Mouse (Mus musculus): ENCODE data around the gene C1ql4. TPM values are rescaled to one million over a fixed set of nuclear protein-coding genes. Genes with fewer than 3 reads are reported as not detected.

C1ql4 gene
- polyA plus RNA-seq, 1 experiment from 2014 or later, result 0.12 TPM

DNA sequence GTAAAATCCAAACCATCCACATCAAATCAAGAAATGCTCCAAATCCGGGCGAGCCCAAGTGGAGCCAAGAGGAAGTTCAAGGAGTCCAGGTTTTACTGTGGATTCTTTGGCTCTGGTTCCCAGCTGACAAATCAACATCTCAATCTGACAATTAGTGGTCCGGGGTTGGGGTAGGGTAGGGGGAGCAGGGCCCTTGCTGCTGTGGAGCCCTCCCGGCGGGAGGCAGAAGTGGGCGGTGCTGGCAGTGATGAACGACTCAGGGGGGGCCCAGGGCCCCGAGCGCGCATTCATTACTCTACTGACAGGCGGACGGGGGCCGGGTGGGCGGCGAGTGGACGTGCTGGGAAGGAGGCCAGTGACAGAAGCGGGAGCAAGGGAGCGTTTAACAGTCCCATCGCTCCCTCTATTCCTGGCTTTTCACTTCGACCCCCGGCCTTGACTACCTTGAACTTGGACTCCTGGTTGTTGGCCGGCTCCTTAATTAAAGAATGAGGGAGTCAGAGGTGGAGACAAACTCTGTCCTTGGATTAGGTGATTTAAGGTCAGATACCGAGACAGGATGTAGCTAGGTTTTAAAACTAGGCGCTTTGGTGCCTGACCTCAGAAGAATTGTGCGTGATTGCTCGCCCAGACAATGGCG, 7.1 kb upstream of the C1ql4 start:
- Histone ChIP-seq H3K27me3 (ENCODE audit: control insufficient read depth, insufficient read depth, low read length) (peaks cover 83% of the 10 kb centered on the region), H3K27ac (ENCODE audit: low read length) (no peak overlapping the region), H3K9ac (ENCODE audit: low read length) (no peak overlapping the region), H3K4me1 (ENCODE audit: control insufficient read depth, insufficient read depth, low read length) (peaks cover 23% of the 10 kb centered on the region), H3K36me3 (ENCODE audit: control insufficient read depth, insufficient read depth) (no peaks in the 10 kb centered on the region), H3K4me2 (ENCODE audit: low read depth, low read length) (peak overlapping the region; percentile 1; the same call in 1 of the 2 replicates), H3K4me3 (ENCODE audit: low read length) (no peak overlapping the region), H3K9me3 (replicated peaks; ENCODE audit: control insufficient read depth, low read length) (no peaks in the 10 kb centered on the region)
- no peak for ATAC-seq (replicated peaks; ENCODE audit: extremely low read depth, insufficient read depth, low FRiP score)
- 4% methylated on average over 27 of the region's 27 CpGs for WGBS

DNA sequence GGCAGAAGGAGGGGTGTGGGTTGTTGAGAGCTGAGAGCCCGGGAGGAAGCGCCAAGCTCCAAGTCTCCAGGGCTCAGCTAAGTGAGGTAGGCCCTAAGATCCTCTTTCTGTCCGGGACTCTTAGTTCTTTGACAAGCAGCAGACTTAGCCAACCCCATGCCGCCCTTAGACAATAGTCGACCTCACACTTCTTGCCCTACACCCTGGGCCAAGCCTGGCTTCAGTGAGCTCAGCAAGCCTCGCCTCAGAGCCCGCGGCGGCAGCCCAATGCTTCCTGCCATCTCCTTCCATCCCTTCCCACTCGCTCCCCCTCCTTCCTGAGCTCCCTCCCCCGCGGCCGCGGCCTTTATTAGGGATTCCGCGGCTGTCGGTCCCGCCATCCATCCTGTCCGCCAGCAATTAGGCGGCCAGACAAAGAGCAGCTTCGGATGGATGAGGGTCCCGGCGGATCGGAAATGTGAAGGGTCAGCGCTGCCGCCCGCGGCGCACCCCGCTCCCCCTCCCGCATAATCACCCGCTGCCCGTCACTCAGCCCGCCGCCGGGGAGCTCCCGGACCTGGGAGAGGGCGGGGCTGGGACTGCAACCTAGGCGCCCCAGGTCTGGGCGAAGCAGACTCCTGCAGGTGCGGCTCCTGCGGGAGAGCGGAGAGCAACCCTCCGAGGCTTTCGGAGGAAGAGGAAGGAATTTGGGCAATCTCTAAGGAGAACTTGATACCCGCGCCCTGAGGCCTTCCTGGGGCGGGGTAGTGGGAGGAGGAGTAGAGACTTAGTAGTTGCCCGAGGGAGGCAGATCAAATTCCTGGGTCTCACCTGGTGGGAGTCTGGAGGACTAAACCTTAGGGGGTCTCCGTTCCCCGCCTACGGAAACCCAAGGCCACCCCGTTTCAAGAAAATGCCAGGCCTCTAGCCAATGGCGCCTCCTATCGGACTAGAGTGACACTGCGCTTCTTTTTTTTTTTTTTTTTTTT, 6.0 kb upstream of the C1ql4 start:
- no peak overlapping the region for H3K27ac ChIP-seq (ENCODE audit: low read length)
- H3K4me2 ChIP-seq (ENCODE audit: low read depth, low read length), result peak overlapping the region; percentile 75
- no peaks in the 10 kb centered on the region for H3K36me3 ChIP-seq (ENCODE audit: control insufficient read depth, insufficient read depth)
- no peaks in the 10 kb centered on the region for H3K9me3 ChIP-seq (replicated peaks; ENCODE audit: control insufficient read depth, low read length)
- peaks cover 85% of the 10 kb centered on the region for H3K27me3 ChIP-seq (ENCODE audit: control insufficient read depth, insufficient read depth, low read length)
- peaks cover 27% of the 10 kb centered on the region for H3K4me1 ChIP-seq (ENCODE audit: control insufficient read depth, insufficient read depth, low read length)
- 2% methylated on average over 56 of the region's 56 CpGs for WGBS
- peak overlapping the region; percentile 49 for H3K4me3 ChIP-seq (ENCODE audit: low read length)
- ATAC-seq (replicated peaks; ENCODE audit: extremely low read depth, insufficient read depth, low FRiP score), result no peak
- H3K9ac ChIP-seq (ENCODE audit: low read length), result peak overlapping the region; percentile 35

GRCm38 (mm10) chr15:99092870-99093269, 5.3 kb upstream of the C1ql4 start, which contains the start of gene Dnajc22:
Dnajc22 (plus strand) TSS chr15:99093170.
- Histone ChIP-seq H3K9me3 (replicated peaks; ENCODE audit: control insufficient read depth, low read length) (no peaks in the 10 kb centered on the region), H3K27ac (ENCODE audit: low read length) (no peak within 1 kb of the TSS), H3K4me3 (ENCODE audit: low read length) (peak within 1 kb of the TSS; percentile 49), H3K27me3 (ENCODE audit: control insufficient read depth, insufficient read depth, low read length) (peaks cover 90% of the 10 kb centered on the region), H3K4me1 (ENCODE audit: control insufficient read depth, insufficient read depth, low read length) (peaks cover 22% of the 10 kb centered on the region), H3K4me2 (ENCODE audit: low read depth, low read length) (peak within 1 kb of the TSS; percentile 75), H3K9ac (ENCODE audit: low read length) (peak within 1 kb of the TSS; percentile 35), H3K36me3 (ENCODE audit: control insufficient read depth, insufficient read depth) (no peaks in the 10 kb centered on the region)
- 55% methylated on average over 8 of the region's 8 CpGs for WGBS
- ATAC-seq (replicated peaks; ENCODE audit: extremely low read depth, insufficient read depth, low FRiP score), result no peak

- ATAC-seq (replicated peaks; ENCODE audit: extremely low read depth, insufficient read depth, low FRiP score), result no peak
- no peaks in the 10 kb centered on the region for H3K36me3 ChIP-seq (ENCODE audit: control insufficient read depth, insufficient read depth)
- H3K4me1 ChIP-seq (ENCODE audit: control insufficient read depth, insufficient read depth, low read length), result peaks cover 8% of the 10 kb centered on the region
- H3K4me2 ChIP-seq (ENCODE audit: low read depth, low read length), result peak overlapping the region; percentile 59
- H3K9ac ChIP-seq (ENCODE audit: low read length), result no peak overlapping the region
- 14% methylated on average over 14 of the region's 14 CpGs for whole genome bisulfite sequencing
- 0 out of 2 replicates have a peak overlapping the region, but pooled peaks have one; percentile 4 for H3K4me3 ChIP-seq (ENCODE audit: low read length)
- H3K27ac ChIP-seq (ENCODE audit: low read length), result no peak overlapping the region
- no peaks in the 10 kb centered on the region for H3K9me3 ChIP-seq (replicated peaks; ENCODE audit: control insufficient read depth, low read length)
- H3K27me3 ChIP-seq (ENCODE audit: control insufficient read depth, insufficient read depth, low read length), result peaks cover 87% of the 10 kb centered on the region
Measured at GRCm38 (mm10) chr15:99089069-99089468, 1.5 kb upstream of the C1ql4 start.

DNA sequence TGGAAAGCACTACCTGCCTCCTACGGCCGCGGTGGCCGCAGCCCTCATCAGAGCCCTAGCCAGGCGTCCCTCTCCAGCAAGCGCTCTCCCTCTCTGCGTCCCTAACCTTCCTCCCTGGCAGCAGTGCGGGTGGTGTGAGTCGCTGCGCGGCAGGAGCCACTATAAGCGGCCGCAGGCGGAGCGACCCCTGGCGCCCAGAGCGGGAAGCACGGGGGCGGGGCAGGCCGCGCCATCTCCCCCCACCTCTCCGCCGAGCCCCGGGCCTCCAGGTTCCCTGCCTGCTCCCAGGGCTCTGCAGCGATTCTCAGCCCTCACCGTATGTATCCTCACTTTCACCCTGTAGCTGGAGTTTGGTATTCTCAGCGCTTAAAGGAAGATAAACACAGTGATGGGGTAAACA, 675 bp upstream of the C1ql4 start:
- peak overlapping the region; percentile 40 for H3K4me3 ChIP-seq (ENCODE audit: low read length)
- peak; percentile 80 for ATAC-seq (replicated peaks; ENCODE audit: extremely low read depth, insufficient read depth, low FRiP score)
- H3K36me3 ChIP-seq (ENCODE audit: control insufficient read depth, insufficient read depth), result no peaks in the 10 kb centered on the region
- H3K9ac ChIP-seq (ENCODE audit: low read length), result no peak overlapping the region
- no peaks in the 10 kb centered on the region for H3K9me3 ChIP-seq (replicated peaks; ENCODE audit: control insufficient read depth, low read length)
- H3K27me3 ChIP-seq (ENCODE audit: control insufficient read depth, insufficient read depth, low read length), result peaks cover 86% of the 10 kb centered on the region
- H3K4me1 ChIP-seq (ENCODE audit: control insufficient read depth, insufficient read depth, low read length), result 0 out of 2 replicates have a peak, but pooled peaks cover 4% of the 10 kb centered on the region
- peak overlapping the region; percentile 59 for H3K4me2 ChIP-seq (ENCODE audit: low read depth, low read length)
- WGBS, result under 1% methylated on average over 27 of the region's 27 CpGs
- no peak overlapping the region for H3K27ac ChIP-seq (ENCODE audit: low read length)

DNA sequence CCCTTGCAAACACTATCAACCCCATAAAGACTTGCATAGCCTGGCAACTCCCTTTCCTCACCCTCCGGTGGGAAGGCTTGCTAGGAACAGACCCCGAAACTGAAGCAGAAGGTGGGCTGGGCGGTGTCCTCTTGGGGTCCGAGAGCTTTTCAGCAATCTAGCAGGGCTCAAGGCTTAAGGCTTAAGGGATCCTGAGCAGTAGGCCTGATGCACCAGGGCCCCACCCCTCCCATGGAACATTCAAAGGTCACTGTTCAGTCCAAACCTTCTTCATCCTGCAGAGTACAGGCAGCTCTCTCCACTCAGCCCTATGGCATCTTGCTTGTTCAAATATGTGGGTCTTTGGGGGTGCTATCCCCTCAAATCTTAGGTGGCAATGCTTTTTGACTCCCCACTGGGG, 1.6 kb downstream of the C1ql4 start:
- no peak overlapping the region for H3K9ac ChIP-seq (ENCODE audit: low read length)
- no peak overlapping the region for H3K4me3 ChIP-seq (ENCODE audit: low read length)
- no peak for ATAC-seq (replicated peaks; ENCODE audit: extremely low read depth, insufficient read depth, low FRiP score)
- no peaks in the 10 kb centered on the region for H3K9me3 ChIP-seq (replicated peaks; ENCODE audit: control insufficient read depth, low read length)
- WGBS, result 83% methylated on average over 4 of the region's 4 CpGs
- peaks cover 65% of the 10 kb centered on the region for H3K27me3 ChIP-seq (ENCODE audit: control insufficient read depth, insufficient read depth, low read length)
- H3K4me1 ChIP-seq (ENCODE audit: control insufficient read depth, insufficient read depth, low read length), result 0 out of 2 replicates have a peak, but pooled peaks cover 4% of the 10 kb centered on the region
- H3K27ac ChIP-seq (ENCODE audit: low read length), result no peak overlapping the region
- no peak overlapping the region for H3K4me2 ChIP-seq (ENCODE audit: low read depth, low read length)
- peaks cover 21% of the 10 kb centered on the region for H3K36me3 ChIP-seq (ENCODE audit: control insufficient read depth, insufficient read depth)

DNA sequence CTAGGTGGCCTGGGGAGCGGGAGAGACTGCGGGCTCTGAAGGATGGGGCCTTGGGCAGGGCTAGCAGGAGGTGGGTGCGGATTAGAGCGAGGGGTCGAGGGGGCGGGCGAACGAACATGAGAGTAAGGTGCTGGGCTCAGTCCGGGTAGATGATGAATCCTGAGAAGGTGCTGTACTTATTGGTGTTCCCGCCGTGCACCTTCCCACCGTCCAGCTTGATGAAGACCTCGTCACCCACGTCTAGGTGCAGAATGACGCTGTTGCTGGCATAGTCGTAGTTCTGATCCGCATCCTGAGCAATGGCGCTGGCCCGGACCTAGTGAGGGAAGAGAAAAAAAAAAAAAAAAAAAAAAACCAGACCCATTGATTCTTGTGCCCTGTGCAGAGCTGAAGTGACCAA, 3.0 kb downstream of the C1ql4 start:
- 0 out of 2 replicates have a peak overlapping the region, but pooled peaks have one; percentile 7 for H3K4me2 ChIP-seq (ENCODE audit: low read depth, low read length)
- H3K27ac ChIP-seq (ENCODE audit: low read length), result no peak overlapping the region
- H3K9me3 ChIP-seq (replicated peaks; ENCODE audit: control insufficient read depth, low read length), result no peaks in the 10 kb centered on the region
- H3K36me3 ChIP-seq (ENCODE audit: control insufficient read depth, insufficient read depth), result peaks cover 25% of the 10 kb centered on the region
- 0 out of 2 replicates have a peak, but pooled peaks cover 4% of the 10 kb centered on the region for H3K4me1 ChIP-seq (ENCODE audit: control insufficient read depth, insufficient read depth, low read length)
- H3K9ac ChIP-seq (ENCODE audit: low read length), result no peak overlapping the region
- no peak overlapping the region for H3K4me3 ChIP-seq (ENCODE audit: low read length)
- H3K27me3 ChIP-seq (ENCODE audit: control insufficient read depth, insufficient read depth, low read length), result peaks cover 51% of the 10 kb centered on the region
- 25% methylated on average over 19 of the region's 19 CpGs for whole genome bisulfite sequencing
- no peak for ATAC-seq (replicated peaks; ENCODE audit: extremely low read depth, insufficient read depth, low FRiP score)

GRCm38 (mm10) chr15:99083867-99084557, 3.6 kb downstream of the C1ql4 start:
- Histone ChIP-seq H3K27ac (ENCODE audit: low read length) (no peak overlapping the region), H3K36me3 (ENCODE audit: control insufficient read depth, insufficient read depth) (peaks cover 25% of the 10 kb centered on the region), H3K9me3 (replicated peaks; ENCODE audit: control insufficient read depth, low read length) (no peaks in the 10 kb centered on the region), H3K4me3 (ENCODE audit: low read length) (no peak overlapping the region), H3K27me3 (ENCODE audit: control insufficient read depth, insufficient read depth, low read length) (peaks cover 46% of the 10 kb centered on the region), H3K4me2 (ENCODE audit: low read depth, low read length) (0 out of 2 replicates have a peak overlapping the region, but pooled peaks have one; percentile 7), H3K4me1 (ENCODE audit: control insufficient read depth, insufficient read depth, low read length) (0 out of 2 replicates have a peak, but pooled peaks cover 4% of the 10 kb centered on the region), H3K9ac (ENCODE audit: low read length) (no peak overlapping the region)
- 14% methylated on average over 11 of the region's 11 CpGs for WGBS
- no peak for ATAC-seq (replicated peaks; ENCODE audit: extremely low read depth, insufficient read depth, low FRiP score)

All from heart, embryonic 16.5 days (tissue).